Mouse (Mus musculus) cerebellum, adult 18-20 months (tissue): Measurements from ENCODE around the gene Olfr1229.

Experiments
- DNase-seq, 2 experiments: peaks; one replicate each; pipeline ENCODE4 v3.0.0; 2021

Gene Olfr1229

GRCm38 (mm10) chr2:89287914-89288313 lies at the start of gene Olfr1229:
Olfr1229 (minus strand) TSS chr2:89288014.
- DNase-seq: no peak

- no peak for DNase-seq
These were observed 41.8 kb upstream of the Olfr1229 start, which contains the start of gene Olfr1232 for GRCm38 (mm10) chr2:89329575-89329974. Olfr1232 (minus strand) TSS chr2:89329675.

- DNase-seq: no peak
These were observed 19.2 kb upstream of the Olfr1229 start, which contains the start of gene Olfr1231 for GRCm38 (mm10) chr2:89306974-89307373. Olfr1231 (minus strand) TSS chr2:89307074.

GRCm38 (mm10) chr2:89297168-89297567 lies 9.4 kb upstream of the Olfr1229 start, which contains the start of gene Olfr1230:
Olfr1230 (minus strand) TSS chr2:89297268.
- no peak for DNase-seq

GRCm38 (mm10) chr2:89253962-89254361 lies 33.9 kb downstream of the Olfr1229 start, which contains the start of gene Olfr1228:
Olfr1228 (minus strand) TSS chr2:89254062.
- no peak for DNase-seq
